Mouse (Mus musculus): ENCODE measurements around the gene Vsig10l. TPM values are rescaled to one million over a fixed set of nuclear protein-coding genes. Genes with fewer than 3 reads are reported as not detected.

The Vsig10l gene
- polyA plus RNA-seq (2014; fragmentation: Illumina TruSeq; extraction: RNeasy Lipid Tissue Mini Kit (QIAGEN cat#74804); ENCODE audit: low read depth, low replicate concordance): 0.32 TPM

GRCm38 (mm10) chr7:43462851-43463250 is at the start of gene Vsig10l:
Gene Vsig10l (plus strand): TSS chr7:43463151.

GRCm38 (mm10) chr7:43427406-43427805 is 35.5 kb upstream of the Vsig10l start, which contains the start of gene Lim2:
Gene Lim2 (plus strand): TSS chr7:43427670.

DNA sequence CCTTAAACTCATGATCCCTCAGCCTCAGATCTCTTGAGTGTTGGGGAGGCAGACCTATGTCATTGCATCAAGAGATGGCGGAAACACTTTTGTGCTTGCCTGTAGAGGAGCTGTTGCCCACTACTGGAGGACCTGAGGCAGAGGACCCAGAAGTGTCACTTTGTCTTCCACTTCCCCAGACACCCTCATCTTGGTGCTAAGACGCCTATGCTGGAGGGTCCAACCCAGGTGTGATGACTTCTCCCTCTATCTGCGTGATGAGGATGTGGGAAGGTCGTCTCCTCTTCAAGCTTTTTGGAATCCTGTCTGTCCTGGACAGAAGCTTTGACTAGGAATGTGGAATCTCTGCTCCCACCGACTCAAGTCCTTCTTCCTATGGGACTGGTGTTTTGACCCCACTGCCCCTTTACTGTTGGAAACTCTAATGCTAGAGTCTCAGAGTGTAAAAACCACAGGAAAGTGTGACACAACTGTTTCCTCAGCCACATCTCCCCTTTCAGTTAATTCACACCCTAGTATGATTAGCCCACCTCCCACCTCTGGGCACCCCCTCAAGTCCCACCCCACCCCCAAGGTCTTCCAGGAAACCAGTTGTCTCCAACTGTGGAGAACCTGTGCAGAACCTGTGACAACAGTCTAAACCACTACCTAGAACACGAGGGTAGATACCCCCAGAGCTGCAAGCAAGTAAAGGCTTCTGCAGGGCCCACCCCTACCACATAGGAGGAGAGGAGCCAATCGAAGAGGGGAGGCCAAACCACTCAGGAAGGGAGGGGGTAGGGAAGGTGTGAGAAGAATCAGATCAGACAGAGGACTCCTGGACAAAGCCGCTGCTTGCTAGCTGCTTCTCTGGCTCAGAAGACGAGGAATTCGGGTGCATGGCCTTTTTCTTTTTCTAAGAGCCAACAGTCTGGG is 26.4 kb upstream of the Vsig10l start, which contains the start of gene Nkg7:
Nkg7 (plus strand) TSS at position 733 of the 915 bp plus-strand sequence.

GRCm38 (mm10) chr7:43440482-43440881 is 22.5 kb upstream of the Vsig10l start, which contains the start of gene Cldnd2:
Gene Cldnd2 (plus strand): TSS chr7:43440782.

DNA sequence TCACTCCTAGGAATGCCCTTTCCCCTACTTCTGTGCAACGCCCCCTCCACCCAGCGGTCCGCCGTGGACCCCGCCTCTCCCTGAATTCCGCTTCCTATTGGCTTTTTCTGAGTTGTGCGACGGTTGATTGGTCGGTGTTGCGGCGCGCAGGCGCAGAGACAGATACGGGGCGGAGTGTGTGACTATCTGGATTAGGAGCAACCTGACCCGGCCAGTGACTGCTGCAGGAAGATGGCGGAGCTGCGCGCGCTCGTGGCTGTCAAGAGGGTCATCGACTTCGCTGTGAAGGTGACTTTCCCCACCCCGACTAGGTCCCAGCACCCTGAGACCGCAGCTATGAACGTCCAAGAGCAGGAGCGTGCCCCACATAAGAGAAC is 19.0 kb upstream of the Vsig10l start, which contains the start of the genes Etfb and Gm45233:
Etfb (plus strand) TSS at position 167 of the 377 bp plus-strand sequence.
Gm45233 (plus strand) TSS at position 212 of the 377 bp plus-strand sequence.

GRCm38 (mm10) chr7:43489631-43490125 is 26.7 kb downstream of the Vsig10l start, which contains the start of gene Iglon5:
Gene Iglon5 (minus strand): TSS chr7:43490075.

Other genes starting within 250 kb of the Vsig10l start
- gene Zfp715, start 149.9 kb upstream of the Vsig10l start, polyA plus RNA-seq (2014; fragmentation: Illumina TruSeq; extraction: RNeasy Lipid Tissue Mini Kit (QIAGEN cat#74804); ENCODE audit: low read depth, low replicate concordance): 21.3 TPM
- not detected for gene Siglecf, start 111.8 kb upstream of the Vsig10l start, polyA plus RNA-seq (2014; fragmentation: Illumina TruSeq; extraction: RNeasy Lipid Tissue Mini Kit (QIAGEN cat#74804); ENCODE audit: low read depth, low replicate concordance)
- gene Siglecg, start 54.9 kb upstream of the Vsig10l start, polyA plus RNA-seq (2014; fragmentation: Illumina TruSeq; extraction: RNeasy Lipid Tissue Mini Kit (QIAGEN cat#74804); ENCODE audit: low read depth, low replicate concordance): not detected
- gene Lim2, start 35.5 kb upstream of the Vsig10l start, polyA plus RNA-seq (2014; fragmentation: Illumina TruSeq; extraction: RNeasy Lipid Tissue Mini Kit (QIAGEN cat#74804); ENCODE audit: low read depth, low replicate concordance): not detected
- not detected for gene Nkg7, start 26.1 kb upstream of the Vsig10l start, polyA plus RNA-seq (2014; fragmentation: Illumina TruSeq; extraction: RNeasy Lipid Tissue Mini Kit (QIAGEN cat#74804); ENCODE audit: low read depth, low replicate concordance)
- gene Cldnd2, start 22.4 kb upstream of the Vsig10l start, polyA plus RNA-seq (2014; fragmentation: Illumina TruSeq; extraction: RNeasy Lipid Tissue Mini Kit (QIAGEN cat#74804); ENCODE audit: low read depth, low replicate concordance): not detected
- gene Etfb, start 19.1 kb upstream of the Vsig10l start, polyA plus RNA-seq (2014; fragmentation: Illumina TruSeq; extraction: RNeasy Lipid Tissue Mini Kit (QIAGEN cat#74804); ENCODE audit: low read depth, low replicate concordance): 62.5 TPM
- gene Gm45233, start 19.0 kb upstream of the Vsig10l start, polyA plus RNA-seq (2014; fragmentation: Illumina TruSeq; extraction: RNeasy Lipid Tissue Mini Kit (QIAGEN cat#74804); ENCODE audit: low read depth, low replicate concordance): not detected
- not detected for gene Iglon5, start 26.9 kb downstream of the Vsig10l start, polyA plus RNA-seq (2014; fragmentation: Illumina TruSeq; extraction: RNeasy Lipid Tissue Mini Kit (QIAGEN cat#74804); ENCODE audit: low read depth, low replicate concordance)
- gene 4931406B18Rik, start 42.8 kb downstream of the Vsig10l start, polyA plus RNA-seq (2014; fragmentation: Illumina TruSeq; extraction: RNeasy Lipid Tissue Mini Kit (QIAGEN cat#74804); ENCODE audit: low read depth, low replicate concordance): not detected
- gene Cd33, start 81.3 kb downstream of the Vsig10l start, polyA plus RNA-seq (2014; fragmentation: Illumina TruSeq; extraction: RNeasy Lipid Tissue Mini Kit (QIAGEN cat#74804); ENCODE audit: low read depth, low replicate concordance): 1.1 TPM
- 0.66 TPM for gene Zfp658, start 99.1 kb downstream of the Vsig10l start, polyA plus RNA-seq (2014; fragmentation: Illumina TruSeq; extraction: RNeasy Lipid Tissue Mini Kit (QIAGEN cat#74804); ENCODE audit: low read depth, low replicate concordance)
- 4.6 TPM for gene Zfp719, start 116.5 kb downstream of the Vsig10l start, polyA plus RNA-seq (2014; fragmentation: Illumina TruSeq; extraction: RNeasy Lipid Tissue Mini Kit (QIAGEN cat#74804); ENCODE audit: low read depth, low replicate concordance)
- gene Zfp819, start 144.0 kb downstream of the Vsig10l start, polyA plus RNA-seq (2014; fragmentation: Illumina TruSeq; extraction: RNeasy Lipid Tissue Mini Kit (QIAGEN cat#74804); ENCODE audit: low read depth, low replicate concordance): not detected
- not detected for gene Ceacam18, start 171.6 kb downstream of the Vsig10l start, polyA plus RNA-seq (2014; fragmentation: Illumina TruSeq; extraction: RNeasy Lipid Tissue Mini Kit (QIAGEN cat#74804); ENCODE audit: low read depth, low replicate concordance)
- 1.3 TPM for gene Siglece, start 197.0 kb downstream of the Vsig10l start, polyA plus RNA-seq (2014; fragmentation: Illumina TruSeq; extraction: RNeasy Lipid Tissue Mini Kit (QIAGEN cat#74804); ENCODE audit: low read depth, low replicate concordance)
- gene Ctu1, start 208.9 kb downstream of the Vsig10l start, polyA plus RNA-seq (2014; fragmentation: Illumina TruSeq; extraction: RNeasy Lipid Tissue Mini Kit (QIAGEN cat#74804); ENCODE audit: low read depth, low replicate concordance): 1.0 TPM
- gene Klk14, start 227.3 kb downstream of the Vsig10l start, polyA plus RNA-seq (2014; fragmentation: Illumina TruSeq; extraction: RNeasy Lipid Tissue Mini Kit (QIAGEN cat#74804); ENCODE audit: low read depth, low replicate concordance): not detected
- gene Klk13, start 249.4 kb downstream of the Vsig10l start, polyA plus RNA-seq (2014; fragmentation: Illumina TruSeq; extraction: RNeasy Lipid Tissue Mini Kit (QIAGEN cat#74804); ENCODE audit: low read depth, low replicate concordance): not detected